Mouse (Mus musculus) neural tube, embryonic 13.5 days (tissue): ENCODE results near the gene Gm21969. TPM values are rescaled to one million over a fixed set of nuclear protein-coding genes. Genes with fewer than 3 reads are reported as not detected.

ENCODE experiments used
- ATAC-seq: fragments of 200-750 bp; cut with Nextera tagmentation; 2 replicates; pipeline ENCODE4 v1.8.0; 2017; ENCODE audit warnings: low read depth, mild to moderate bottlenecking, moderate TSS enrichment, moderate library complexity
- H3K27ac ChIP-seq: fragments of 300-500 bp; sonication (generic); replicated peaks from 2 replicates; pipeline ENCODE4 v1.5.1; 2015; ENCODE audit warnings: moderate library complexity, mild to moderate bottlenecking, inconsistent platforms
- H3K27me3 ChIP-seq: fragments of 300-500 bp; sonication (generic); 2 replicates; pipeline ENCODE4 v1.6.1; 2015; ENCODE audit warnings: mild to moderate bottlenecking, inconsistent platforms
- H3K36me3 ChIP-seq: fragments of 300-500 bp; sonication (generic); 2 replicates; pipeline ENCODE4 v1.6.1; 2015; ENCODE audit warnings: mild to moderate bottlenecking, inconsistent platforms
- H3K4me1 ChIP-seq: fragments of 300-500 bp; sonication (generic); replicated peaks from 2 replicates; pipeline ENCODE4 v1.6.1; 2015; ENCODE audit warnings: inconsistent platforms
- H3K4me2 ChIP-seq: fragments of 300-500 bp; sonication (generic); 2 replicates; pipeline ENCODE4 v1.6.1; 2015; ENCODE audit warnings: inconsistent platforms, mild to moderate bottlenecking, moderate library complexity
- H3K4me3 ChIP-seq: fragments of 300-500 bp; sonication (generic); 2 replicates; pipeline ENCODE4 v1.5.1; 2015; ENCODE audit warnings: mild to moderate bottlenecking, inconsistent platforms
- H3K9ac ChIP-seq: fragments of 300-500 bp; sonication (generic); 2 replicates; pipeline ENCODE4 v1.6.1; 2015; ENCODE audit warnings: moderate library complexity, mild to moderate bottlenecking, inconsistent platforms
- H3K9me3 ChIP-seq: fragments of 300-500 bp; sonication (generic); 2 replicates; pipeline ENCODE4 v1.6.1; 2016; ENCODE audit warnings: inconsistent platforms
- WGBS: fragments of 180-500 bp; shearing (Covaris S2); methylation state at CpG from one replicate; pipeline ENCODE4 v1.1.7; 2015; 5-methylcytosine and 5-hydroxymethylcytosine counted together
- polyA plus RNA-seq: library from polyadenylated mRNA; unstranded; fragments of >200 nt; fragmentation: Nextera tagmentation; extraction: Ambion mirVana; gene quantifications from 2 replicates; pipeline ENCODE4 v1.2.1, GENCODE M21; 2015

Gm21969 gene
- polyA plus RNA-seq, 1 experiment from 2014 or later = not detected

DNA sequence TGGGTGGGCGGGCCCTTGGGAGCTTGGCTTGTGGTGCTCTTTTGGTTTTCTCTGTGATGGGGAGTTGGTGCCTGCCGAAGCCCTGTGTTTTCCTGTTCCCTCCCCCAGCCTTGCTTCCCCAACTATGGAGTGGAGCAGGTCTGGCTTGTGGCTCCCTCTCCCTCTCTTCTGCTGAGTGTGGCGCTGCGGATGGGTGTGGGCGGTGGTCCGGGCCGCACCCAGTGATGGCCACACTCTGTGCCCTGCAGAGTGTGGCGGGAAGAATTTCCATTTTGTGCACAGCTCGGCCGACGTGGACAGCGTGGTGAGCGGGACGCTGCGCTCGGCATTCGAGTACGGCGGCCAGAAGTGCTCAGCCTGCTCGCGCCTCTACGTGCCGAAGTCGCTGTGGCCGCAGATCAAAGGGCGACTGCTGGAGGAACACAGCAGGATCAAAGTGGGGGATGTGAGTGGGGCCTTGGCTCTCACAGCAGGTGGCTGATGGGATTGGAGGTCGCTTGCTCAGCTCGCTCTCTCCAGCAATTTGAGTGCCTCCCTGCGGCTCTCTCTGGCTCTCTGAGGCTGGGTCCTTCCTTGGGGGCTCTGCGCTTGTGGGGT, 38.9 kb downstream of the Gm21969 start:
- WGBS = 3% methylated on average over 30 of the region's 30 CpGs
- H3K27ac ChIP-seq = no peak overlapping the region
- ATAC-seq = no peak
- H3K4me1 ChIP-seq = peaks cover 37% of the 10 kb centered on the region
- H3K4me2 ChIP-seq = peak overlapping the region; percentile 46
- peaks cover 37% of the 10 kb centered on the region for H3K36me3 ChIP-seq
- no peaks in the 10 kb centered on the region for H3K9me3 ChIP-seq
- peaks cover 30% of the 10 kb centered on the region for H3K27me3 ChIP-seq
- H3K4me3 ChIP-seq = peak overlapping the region; percentile 20
- H3K9ac ChIP-seq = peak overlapping the region; percentile 50

DNA sequence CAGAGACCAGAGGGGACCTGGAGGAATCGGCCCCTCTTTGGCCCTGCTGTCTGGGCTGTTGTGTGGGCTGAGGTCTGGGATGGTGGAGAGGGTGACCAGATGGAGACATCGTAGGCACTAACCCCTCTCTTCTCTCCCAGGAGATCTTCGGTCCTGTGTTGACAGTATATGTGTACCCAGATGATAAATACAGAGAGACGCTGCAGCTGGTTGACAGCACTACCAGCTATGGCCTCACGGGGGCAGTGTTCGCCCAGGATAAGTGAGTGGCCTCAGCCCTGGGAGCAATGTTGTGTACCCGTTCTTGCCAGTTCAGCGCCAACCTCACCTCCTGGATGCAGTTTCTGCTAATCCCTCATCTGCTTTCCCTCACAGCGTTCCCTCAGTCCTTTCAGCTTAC, 41.0 kb downstream of the Gm21969 start:
- H3K4me2 ChIP-seq = no peak overlapping the region
- H3K9me3 ChIP-seq = no peaks in the 10 kb centered on the region
- ATAC-seq = peak; percentile 9; the same call in 1 of the 2 replicates
- no peak overlapping the region for H3K4me3 ChIP-seq
- H3K9ac ChIP-seq = no peak overlapping the region
- H3K27ac ChIP-seq = no peak overlapping the region
- peaks cover 33% of the 10 kb centered on the region for H3K36me3 ChIP-seq
- peaks cover 30% of the 10 kb centered on the region for H3K27me3 ChIP-seq
- WGBS = 14% methylated on average over 9 of the region's 9 CpGs
- peaks cover 37% of the 10 kb centered on the region for H3K4me1 ChIP-seq

DNA sequence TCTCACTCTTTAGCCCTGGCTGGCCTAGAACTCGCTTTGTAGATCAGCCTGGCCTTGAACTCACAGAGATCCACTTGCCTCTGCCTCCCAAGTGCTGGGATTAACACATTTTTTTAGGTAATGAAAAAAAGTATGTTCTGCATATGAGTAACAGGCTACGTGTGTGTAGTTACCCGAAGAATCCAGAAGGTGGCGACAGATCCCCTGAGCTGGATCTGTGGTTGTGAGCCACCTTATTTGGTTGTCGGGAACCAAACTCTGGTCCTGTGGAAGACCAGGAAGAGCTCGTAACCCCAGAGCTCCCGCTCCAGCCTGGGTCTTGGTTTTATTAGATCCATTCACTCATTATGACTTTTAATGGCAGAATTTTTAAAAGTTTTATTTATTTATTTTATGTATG, 43.9 kb downstream of the Gm21969 start:
- Histone ChIP-seq H3K4me1 (peaks cover 17% of the 10 kb centered on the region), H3K36me3 (peaks cover 34% of the 10 kb centered on the region), H3K4me3 (no peak overlapping the region), H3K27me3 (peaks cover 20% of the 10 kb centered on the region), H3K27ac (no peak overlapping the region), H3K4me2 (no peak overlapping the region), H3K9ac (no peak overlapping the region), H3K9me3 (no peaks in the 10 kb centered on the region)
- 84% methylated on average over 7 of the region's 7 CpGs for WGBS
- no peak for ATAC-seq

DNA sequence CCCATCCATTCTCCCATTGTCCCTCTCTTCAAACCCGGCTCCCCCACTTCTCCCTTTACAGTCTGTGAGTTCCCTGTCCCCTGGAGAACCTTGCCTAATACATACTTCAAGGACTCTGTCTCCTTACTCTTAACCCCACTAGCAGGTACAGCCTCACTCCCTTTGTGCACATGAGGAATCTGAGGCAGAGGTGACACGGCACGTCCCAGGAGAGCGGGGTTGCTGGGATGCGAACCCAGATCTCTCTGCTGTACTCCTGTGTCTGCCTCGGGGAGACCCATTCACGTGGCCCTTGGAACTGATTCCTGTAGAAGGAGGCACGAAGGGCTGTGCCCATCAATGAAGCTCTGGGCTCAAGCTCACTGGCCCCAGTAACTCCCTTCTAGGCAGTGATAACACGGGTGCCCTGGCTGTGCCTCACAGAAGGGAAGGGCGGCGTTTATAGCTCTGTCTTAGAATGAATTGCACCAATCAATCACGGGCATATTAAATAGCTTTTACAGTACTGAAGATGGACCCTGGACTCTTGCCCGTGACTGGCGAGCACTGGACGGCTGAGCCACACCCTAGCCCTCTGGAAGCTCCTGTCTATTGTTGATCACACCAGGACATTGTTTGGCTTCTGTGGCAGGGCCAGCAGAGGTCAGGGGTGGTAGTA, 47.2 kb downstream of the Gm21969 start:
- Histone ChIP-seq H3K4me2 (no peak overlapping the region), H3K9ac (no peak overlapping the region), H3K4me1 (peaks cover 9% of the 10 kb centered on the region; the same call in 1 of the 2 replicates), H3K9me3 (no peaks in the 10 kb centered on the region), H3K36me3 (peaks cover 23% of the 10 kb centered on the region), H3K4me3 (no peak overlapping the region), H3K27ac (no peak overlapping the region), H3K27me3 (no peaks in the 10 kb centered on the region)
- WGBS = 52% methylated on average over 15 of the region's 15 CpGs
- no peak for ATAC-seq

DNA sequence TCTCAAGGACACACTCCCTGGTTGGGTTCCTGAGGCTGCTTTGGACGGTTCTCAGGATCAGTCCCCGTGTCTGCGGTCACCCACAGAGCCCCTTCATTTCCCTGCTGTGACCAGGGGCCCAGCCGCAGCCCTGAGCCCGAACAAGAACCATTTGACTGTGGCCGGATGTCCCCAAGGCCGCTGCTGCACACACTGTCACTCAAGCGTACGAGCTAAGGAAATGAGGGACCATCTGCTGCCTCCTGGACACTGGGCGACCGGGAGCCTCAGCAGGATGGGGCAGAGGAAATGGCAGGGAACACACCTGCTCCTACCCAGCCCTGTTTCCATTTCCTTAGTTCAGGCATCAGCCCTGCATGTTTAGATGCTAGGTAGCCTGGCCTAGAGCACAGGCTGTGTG, 47.9 kb downstream of the Gm21969 start:
- no peak overlapping the region for H3K4me3 ChIP-seq
- no peaks in the 10 kb centered on the region for H3K27me3 ChIP-seq
- no peak overlapping the region for H3K4me2 ChIP-seq
- no peak for ATAC-seq
- no peak overlapping the region for H3K27ac ChIP-seq
- H3K9ac ChIP-seq = 0 out of 2 replicates have a peak overlapping the region, but pooled peaks have one; percentile 12
- peaks cover 9% of the 10 kb centered on the region; the same call in 1 of the 2 replicates for H3K4me1 ChIP-seq
- H3K36me3 ChIP-seq = peaks cover 18% of the 10 kb centered on the region
- H3K9me3 ChIP-seq = no peaks in the 10 kb centered on the region
- WGBS = 38% methylated on average over 11 of the region's 11 CpGs

DNA sequence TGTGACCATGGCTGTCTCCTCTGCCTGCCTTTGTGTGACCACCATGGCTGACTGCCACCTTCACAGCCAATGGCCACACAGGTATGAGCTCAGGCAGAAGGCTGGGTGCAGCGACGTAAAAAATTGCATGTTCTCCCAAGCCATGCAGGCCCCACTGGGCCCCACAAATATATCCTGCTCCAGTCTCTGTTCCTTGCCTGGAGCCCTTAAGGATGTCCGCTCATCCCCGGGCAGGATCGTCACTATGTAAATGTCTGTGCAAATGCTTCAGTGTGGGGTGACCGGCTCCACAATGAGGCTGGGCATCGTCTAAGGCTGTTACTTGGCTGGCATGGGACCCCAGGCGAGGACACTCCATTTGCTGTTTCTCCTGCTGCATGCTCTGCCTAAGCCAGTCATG, 50.3 kb downstream of the Gm21969 start, which contains the start of gene Tas1r2:
TSS of gene Tas1r2 (plus strand) at position 301 of the 400 bp plus-strand sequence.
- peaks cover 9% of the 10 kb centered on the region; the same call in 1 of the 2 replicates for H3K4me1 ChIP-seq
- no peak within 1 kb of the TSS for H3K27ac ChIP-seq
- H3K27me3 ChIP-seq = no peaks in the 10 kb centered on the region
- no peak within 1 kb of the TSS for H3K4me2 ChIP-seq
- H3K36me3 ChIP-seq = peaks cover 9% of the 10 kb centered on the region; the same call in 1 of the 2 replicates
- no peaks in the 10 kb centered on the region for H3K9me3 ChIP-seq
- 79% methylated on average over 8 of the region's 8 CpGs for WGBS
- H3K4me3 ChIP-seq = no peak within 1 kb of the TSS
- H3K9ac ChIP-seq = no peak within 1 kb of the TSS
- ATAC-seq = no peak

DNA sequence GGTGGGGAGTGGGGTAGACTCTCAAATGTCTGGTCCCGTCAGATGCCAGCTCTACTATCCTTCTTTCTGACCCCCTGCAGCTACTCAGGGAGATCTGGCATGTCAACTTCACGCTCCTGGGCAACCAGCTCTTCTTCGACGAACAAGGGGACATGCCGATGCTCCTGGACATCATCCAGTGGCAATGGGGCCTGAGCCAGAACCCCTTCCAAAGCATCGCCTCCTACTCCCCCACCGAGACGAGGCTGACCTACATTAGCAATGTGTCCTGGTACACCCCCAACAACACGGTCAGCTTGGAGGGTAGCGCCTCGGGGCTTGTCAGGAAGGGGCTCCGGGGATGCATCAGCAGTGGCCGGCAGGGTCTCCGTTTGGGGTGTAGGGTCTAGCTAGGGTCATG, 58.9 kb downstream of the Gm21969 start:
- no peaks in the 10 kb centered on the region for H3K4me1 ChIP-seq
- no peak overlapping the region for H3K4me3 ChIP-seq
- no peak overlapping the region for H3K27ac ChIP-seq
- no peaks in the 10 kb centered on the region for H3K27me3 ChIP-seq
- no peaks in the 10 kb centered on the region for H3K36me3 ChIP-seq
- 90% methylated on average over 14 of the region's 14 CpGs for WGBS
- ATAC-seq = no peak
- H3K9me3 ChIP-seq = peaks cover 5% of the 10 kb centered on the region; the same call in 1 of the 2 replicates
- no peak overlapping the region for H3K4me2 ChIP-seq
- no peak overlapping the region for H3K9ac ChIP-seq

DNA sequence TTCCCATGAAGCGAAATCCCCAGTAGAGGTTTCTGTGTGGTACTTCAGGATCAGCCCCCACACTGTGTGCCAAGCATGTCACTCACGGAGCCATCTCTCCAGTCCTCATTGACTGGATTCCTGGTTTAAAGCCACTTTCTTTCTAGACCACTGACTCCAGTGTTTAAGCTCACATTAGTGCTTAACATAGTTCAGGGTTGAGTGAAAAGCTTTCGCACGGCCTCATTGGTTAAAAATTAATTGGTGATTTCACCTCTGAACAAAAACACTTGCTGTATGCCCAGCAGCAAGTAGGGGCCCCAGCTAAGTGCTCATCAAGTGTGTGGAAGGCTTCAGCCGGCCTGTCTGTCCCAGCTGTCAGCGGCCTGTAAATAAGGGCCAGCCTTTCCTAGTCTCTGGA, 64.6 kb downstream of the Gm21969 start:
- Histone ChIP-seq H3K9me3 (no peaks in the 10 kb centered on the region), H3K27ac (no peak overlapping the region), H3K9ac (no peak overlapping the region), H3K4me1 (no peaks in the 10 kb centered on the region), H3K4me2 (no peak overlapping the region), H3K4me3 (no peak overlapping the region), H3K27me3 (no peaks in the 10 kb centered on the region), H3K36me3 (no peaks in the 10 kb centered on the region)
- no peak for ATAC-seq
- 33% methylated on average over 6 of the region's 6 CpGs for WGBS

DNA sequence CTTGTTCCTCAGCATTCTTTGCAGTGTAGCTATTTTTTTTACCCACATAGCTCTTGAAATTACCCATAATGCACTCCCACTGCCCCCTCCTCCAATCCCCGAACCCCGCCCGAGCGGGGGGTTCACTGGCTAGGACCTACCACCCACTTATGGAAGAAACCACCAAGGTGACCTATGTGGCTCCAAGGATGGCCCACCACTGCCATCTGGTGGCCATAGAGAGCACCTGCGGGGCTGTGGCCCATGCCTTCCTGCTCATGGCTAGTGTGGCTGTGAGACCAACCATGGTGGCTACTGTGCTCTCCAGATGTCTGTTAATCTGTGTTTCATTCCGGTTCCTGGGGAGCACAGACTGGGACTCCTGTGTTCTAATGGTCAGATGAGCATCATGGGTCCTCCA, 66.9 kb downstream of the Gm21969 start:
- no peak overlapping the region for H3K4me3 ChIP-seq
- 18% methylated on average over 6 of the region's 6 CpGs for WGBS
- H3K27me3 ChIP-seq = no peaks in the 10 kb centered on the region
- H3K36me3 ChIP-seq = no peaks in the 10 kb centered on the region
- no peaks in the 10 kb centered on the region for H3K4me1 ChIP-seq
- H3K4me2 ChIP-seq = no peak overlapping the region
- H3K27ac ChIP-seq = no peak overlapping the region
- H3K9me3 ChIP-seq = no peaks in the 10 kb centered on the region
- ATAC-seq = 0 out of 2 replicates have a peak, but pooled peaks have one; percentile 40
- no peak overlapping the region for H3K9ac ChIP-seq

DNA sequence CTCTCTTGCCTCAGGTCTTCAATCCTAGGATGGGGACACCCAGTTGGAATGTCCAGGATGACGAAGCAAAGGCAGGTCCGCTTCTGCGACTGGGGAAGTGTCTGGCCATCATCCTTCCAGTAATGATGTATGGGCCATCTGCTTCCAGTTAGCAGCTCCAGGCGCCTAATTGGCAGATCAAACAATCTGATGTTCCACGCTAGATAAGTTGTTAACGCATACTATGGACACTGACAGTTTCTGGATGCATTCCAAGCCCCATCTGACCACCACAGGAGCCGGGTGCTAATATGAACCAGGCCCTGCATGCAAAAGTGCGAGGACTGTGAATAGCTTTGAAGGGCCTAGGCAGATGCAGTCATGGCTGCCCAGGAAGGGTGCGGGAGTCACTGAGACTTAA, 72.7 kb downstream of the Gm21969 start:
- no peaks in the 10 kb centered on the region for H3K27me3 ChIP-seq
- H3K9ac ChIP-seq = no peak overlapping the region
- no peak overlapping the region for H3K4me3 ChIP-seq
- H3K4me2 ChIP-seq = no peak overlapping the region
- H3K27ac ChIP-seq = no peak overlapping the region
- 49% methylated on average over 9 of the region's 9 CpGs for WGBS
- peaks cover 11% of the 10 kb centered on the region; the same call in 1 of the 2 replicates for H3K9me3 ChIP-seq
- H3K4me1 ChIP-seq = peaks cover 5% of the 10 kb centered on the region
- H3K36me3 ChIP-seq = no peaks in the 10 kb centered on the region
- ATAC-seq = no peak

DNA sequence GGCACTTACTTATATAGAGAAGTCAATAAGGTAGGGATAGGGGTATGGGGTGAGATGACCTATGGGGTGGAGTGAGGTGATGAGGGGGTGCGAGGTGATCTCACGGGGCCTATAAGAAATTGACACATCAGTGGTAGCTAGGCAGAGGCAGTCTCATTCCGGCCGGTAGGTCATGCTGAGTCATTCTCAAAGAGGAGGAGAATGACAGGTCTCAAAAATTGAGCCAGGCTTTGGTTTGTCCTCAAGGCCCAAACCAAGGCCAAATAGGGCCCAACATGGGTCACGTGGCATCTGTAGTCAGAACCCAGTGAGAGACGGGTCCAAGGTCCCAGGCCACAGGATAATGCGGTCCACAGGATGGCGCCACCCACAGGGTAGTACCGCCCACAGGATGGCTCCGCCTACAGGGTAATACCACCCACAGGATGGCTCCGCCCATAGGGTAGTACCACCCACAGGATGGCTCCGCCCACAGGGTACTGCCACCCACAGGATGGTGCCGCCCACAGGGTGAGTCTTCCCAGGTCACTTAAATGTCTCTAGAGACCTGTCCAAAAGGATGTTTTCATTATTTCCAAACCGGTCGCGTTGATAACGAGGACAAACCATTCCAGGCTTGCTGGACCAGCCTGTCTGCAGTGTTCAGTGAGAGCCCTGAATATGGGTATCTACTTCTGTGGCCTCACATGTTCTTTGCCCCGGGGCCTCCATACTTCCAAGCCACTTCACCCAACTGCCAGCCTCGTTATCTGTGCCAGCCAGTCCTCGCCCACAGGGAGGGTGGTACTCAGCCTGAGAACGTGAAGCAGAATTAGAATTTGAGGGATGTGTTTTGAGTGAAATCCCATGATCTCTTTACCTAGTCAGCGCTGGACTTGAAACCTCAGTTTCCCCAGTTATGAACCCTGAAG, 81.0 kb downstream of the Gm21969 start:
- H3K4me1 ChIP-seq = no peaks in the 10 kb centered on the region
- H3K9ac ChIP-seq = no peak overlapping the region
- ATAC-seq = no peak
- H3K4me2 ChIP-seq = no peak overlapping the region
- WGBS = 80% methylated on average over 22 of the region's 22 CpGs
- H3K27ac ChIP-seq = no peak overlapping the region
- peaks cover 9% of the 10 kb centered on the region for H3K9me3 ChIP-seq
- H3K36me3 ChIP-seq = no peaks in the 10 kb centered on the region
- no peaks in the 10 kb centered on the region for H3K27me3 ChIP-seq
- H3K4me3 ChIP-seq = no peak overlapping the region

DNA sequence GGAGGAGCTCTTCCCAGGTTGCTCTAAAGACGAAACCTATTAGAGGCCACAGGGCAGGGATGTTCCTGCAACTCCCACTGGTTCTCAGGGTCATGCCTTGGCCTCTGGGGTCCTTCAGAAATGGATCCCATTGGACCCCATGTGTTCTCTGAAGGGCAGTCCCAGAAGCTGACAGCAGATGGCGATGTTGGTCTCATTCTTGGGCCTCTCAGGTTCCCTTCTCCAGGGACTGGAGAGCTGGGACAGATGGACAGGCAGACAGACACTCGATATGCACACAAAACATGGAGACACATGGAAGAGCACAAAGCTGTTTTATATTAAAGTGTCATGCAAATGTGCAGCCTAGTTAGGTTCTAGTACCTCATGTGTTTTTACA, 81.6 kb downstream of the Gm21969 start:
- Histone ChIP-seq H3K9ac (no peak overlapping the region), H3K27me3 (no peaks in the 10 kb centered on the region), H3K4me2 (no peak overlapping the region), H3K27ac (no peak overlapping the region), H3K36me3 (no peaks in the 10 kb centered on the region), H3K9me3 (peaks cover 7% of the 10 kb centered on the region; the same call in 1 of the 2 replicates), H3K4me1 (0 out of 2 replicates have a peak, but pooled peaks cover under 1% of the 10 kb centered on the region), H3K4me3 (no peak overlapping the region)
- WGBS = 9% methylated on average over 3 of the region's 3 CpGs
- ATAC-seq = no peak
